Mouse (Mus musculus): ENCODE data around the gene Lrrc4c. TPM values are rescaled to one million over a fixed set of nuclear protein-coding genes. Genes with fewer than 3 reads are reported as not detected.

Gene Lrrc4c
- polyA plus RNA-seq, 1 experiment from 2014 or later: 0.66 TPM

GRCm38 (mm10) chr2:97299704-97300103 lies 981.7 kb downstream of the Lrrc4c start:
- Histone ChIP-seq H3K36me3 (ENCODE audit: insufficient read depth) (no peaks in the 10 kb centered on the region), H3K4me2 (no peak overlapping the region), H3K9me3 (ENCODE audit: low read depth, low read length) (no peaks in the 10 kb centered on the region), H3K27ac (ENCODE audit: low read depth) (no peak overlapping the region), H3K4me3 (ENCODE audit: low read depth, low read length) (no peak overlapping the region), H3K4me1 (ENCODE audit: insufficient read depth) (no peaks in the 10 kb centered on the region), H3K27me3 (ENCODE audit: insufficient read depth, low read length) (no peaks in the 10 kb centered on the region), H3K9ac (no peak overlapping the region)
- no peak for TF ChIP-seq CTCF (IDR thresholded peaks at IDR 0.05; ENCODE audit: low read depth)
- DNase-seq (no peak), ATAC-seq (ENCODE audit: insufficient read depth) (no peak)
- WGBS: 61% methylated on average over 2 of the region's 2 CpGs

- H3K4me2 ChIP-seq: no peak overlapping the region
- WGBS: 50% methylated on average over 1 of the region's 1 CpGs
- ATAC-seq (ENCODE audit: insufficient read depth): no peak
- TF ChIP-seq CTCF (IDR thresholded peaks at IDR 0.05; ENCODE audit: low read depth): no peak
- no peak overlapping the region for H3K27ac ChIP-seq (ENCODE audit: low read depth)
- H3K4me3 ChIP-seq (ENCODE audit: low read depth, low read length): no peak overlapping the region
- DNase-seq: no peak
- H3K36me3 ChIP-seq (ENCODE audit: insufficient read depth): no peaks in the 10 kb centered on the region
- H3K9ac ChIP-seq: no peak overlapping the region
- no peaks in the 10 kb centered on the region for H3K4me1 ChIP-seq (ENCODE audit: insufficient read depth)
- H3K27me3 ChIP-seq (ENCODE audit: insufficient read depth, low read length): no peaks in the 10 kb centered on the region
- no peaks in the 10 kb centered on the region for H3K9me3 ChIP-seq (ENCODE audit: low read depth, low read length)
These were observed 1000.0 kb downstream of the Lrrc4c start for GRCm38 (mm10) chr2:97318008-97318407.

- H3K9ac ChIP-seq: no peak overlapping the region
- no peak for TF ChIP-seq CTCF (IDR thresholded peaks at IDR 0.05; ENCODE audit: low read depth)
These were observed 1000.6 kb downstream of the Lrrc4c start for GRCm38 (mm10) chr2:97318536-97318935.

GRCm38 (mm10) chr2:97332084-97332682 lies 1014.2 kb downstream of the Lrrc4c start:
- no peak overlapping the region for H3K27ac ChIP-seq (ENCODE audit: low read depth)
- WGBS: 54% methylated on average over 1 of the region's 1 CpGs

More at GRCm38 (mm10) chr2:97318536-97318935, 1000.6 kb downstream of the Lrrc4c start:
- no peak for ATAC-seq (ENCODE audit: insufficient read depth)
- H3K4me3 ChIP-seq (ENCODE audit: low read depth, low read length): no peak overlapping the region
- no peak overlapping the region for H3K4me2 ChIP-seq
- H3K9me3 ChIP-seq (ENCODE audit: low read depth, low read length): no peaks in the 10 kb centered on the region
- H3K36me3 ChIP-seq (ENCODE audit: insufficient read depth): no peaks in the 10 kb centered on the region
- H3K4me1 ChIP-seq (ENCODE audit: insufficient read depth): no peaks in the 10 kb centered on the region
- DNase-seq: no peak
- 95% methylated on average over 1 of the region's 1 CpGs for WGBS
- no peaks in the 10 kb centered on the region for H3K27me3 ChIP-seq (ENCODE audit: insufficient read depth, low read length)
- no peak overlapping the region for H3K27ac ChIP-seq (ENCODE audit: low read depth)

GRCm38 (mm10) chr2:97339627-97340026 lies 1021.7 kb downstream of the Lrrc4c start:
- H3K27ac ChIP-seq (ENCODE audit: low read depth): no peak overlapping the region
- no peak for ATAC-seq (ENCODE audit: insufficient read depth)
- H3K36me3 ChIP-seq (ENCODE audit: insufficient read depth): no peaks in the 10 kb centered on the region
- H3K9me3 ChIP-seq (ENCODE audit: low read depth, low read length): no peaks in the 10 kb centered on the region
- H3K27me3 ChIP-seq (ENCODE audit: insufficient read depth, low read length): no peaks in the 10 kb centered on the region
- no peak for DNase-seq
- no peaks in the 10 kb centered on the region for H3K4me1 ChIP-seq (ENCODE audit: insufficient read depth)
- H3K9ac ChIP-seq: no peak overlapping the region
- TF ChIP-seq CTCF (IDR thresholded peaks at IDR 0.05; ENCODE audit: low read depth): no peak
- no peak overlapping the region for H3K4me3 ChIP-seq (ENCODE audit: low read depth, low read length)
- no peak overlapping the region for H3K4me2 ChIP-seq
- 80% methylated on average over 4 of the region's 4 CpGs for WGBS

More at GRCm38 (mm10) chr2:97332084-97332682, 1014.2 kb downstream of the Lrrc4c start:
- H3K9ac ChIP-seq: no peak overlapping the region
- H3K4me3 ChIP-seq (ENCODE audit: low read depth, low read length): no peak overlapping the region
- no peak for DNase-seq
- no peaks in the 10 kb centered on the region for H3K4me1 ChIP-seq (ENCODE audit: insufficient read depth)
- H3K27me3 ChIP-seq (ENCODE audit: insufficient read depth, low read length): no peaks in the 10 kb centered on the region
- no peaks in the 10 kb centered on the region for H3K36me3 ChIP-seq (ENCODE audit: insufficient read depth)
- H3K4me2 ChIP-seq: no peak overlapping the region
- TF ChIP-seq CTCF (IDR thresholded peaks at IDR 0.05; ENCODE audit: low read depth): no peak
- H3K9me3 ChIP-seq (ENCODE audit: low read depth, low read length): no peaks in the 10 kb centered on the region
- ATAC-seq (ENCODE audit: insufficient read depth): no peak

- Histone ChIP-seq H3K9ac (no peak overlapping the region), H3K27ac (ENCODE audit: low read depth) (no peak overlapping the region), H3K36me3 (ENCODE audit: insufficient read depth) (no peaks in the 10 kb centered on the region), H3K9me3 (ENCODE audit: low read depth, low read length) (no peaks in the 10 kb centered on the region), H3K4me2 (no peak overlapping the region), H3K4me1 (ENCODE audit: insufficient read depth) (no peaks in the 10 kb centered on the region), H3K27me3 (ENCODE audit: insufficient read depth, low read length) (no peaks in the 10 kb centered on the region), H3K4me3 (ENCODE audit: low read depth, low read length) (no peak overlapping the region)
- 75% methylated on average over 2 of the region's 2 CpGs for WGBS
- no peak for ATAC-seq (ENCODE audit: insufficient read depth)
- DNase-seq: no peak
- no peak for TF ChIP-seq CTCF (IDR thresholded peaks at IDR 0.05; ENCODE audit: low read depth)
These were observed 1043.3 kb downstream of the Lrrc4c start for GRCm38 (mm10) chr2:97361235-97361634.

- Histone ChIP-seq H3K4me3 (ENCODE audit: low read depth, low read length) (no peak overlapping the region), H3K27ac (ENCODE audit: low read depth) (no peak overlapping the region), H3K27me3 (ENCODE audit: insufficient read depth, low read length) (no peaks in the 10 kb centered on the region), H3K4me2 (no peak overlapping the region), H3K36me3 (ENCODE audit: insufficient read depth) (no peaks in the 10 kb centered on the region), H3K9ac (no peak overlapping the region), H3K4me1 (ENCODE audit: insufficient read depth) (no peaks in the 10 kb centered on the region), H3K9me3 (ENCODE audit: low read depth, low read length) (no peaks in the 10 kb centered on the region)
- WGBS: 73% methylated on average over 3 of the region's 3 CpGs
- DNase-seq: no peak
- no peak for TF ChIP-seq CTCF (IDR thresholded peaks at IDR 0.05; ENCODE audit: low read depth)
- ATAC-seq (ENCODE audit: insufficient read depth): no peak
These were observed 1052.0 kb downstream of the Lrrc4c start for GRCm38 (mm10) chr2:97369978-97370377.

All from lung, embryonic 14.5 days (tissue).